Comparison of ENCODE assay signal across 7 mouse cellular contexts in the genomic region with DNA sequence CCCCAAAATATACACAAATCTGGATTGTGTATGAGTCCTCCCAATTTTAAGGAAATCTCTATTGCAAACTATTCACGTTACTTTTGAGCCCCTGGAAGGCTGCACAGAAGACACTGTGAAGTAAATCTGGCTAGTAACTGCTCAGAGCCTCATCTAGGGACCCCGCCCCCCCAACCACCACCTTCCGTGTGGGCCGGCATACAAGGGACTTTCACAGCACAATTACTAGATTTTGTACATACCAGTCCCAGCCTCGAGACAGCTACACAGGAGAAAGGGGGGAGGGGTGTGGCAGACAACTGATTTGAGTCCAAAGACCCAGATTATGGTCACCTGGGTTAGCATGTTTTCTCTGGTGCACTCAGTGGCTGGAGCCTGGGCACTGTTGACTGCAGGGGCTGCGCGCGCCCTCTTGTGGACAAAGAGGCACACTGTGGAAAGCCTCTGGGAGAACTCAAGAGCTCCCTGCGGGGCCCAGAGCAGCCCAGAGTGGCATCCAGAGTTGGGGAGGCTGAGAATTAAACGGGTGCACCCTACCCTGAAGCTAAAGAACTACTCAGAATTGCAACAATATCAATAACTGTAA. TPM values are rescaled to one million over a fixed set of nuclear protein-coding genes. Genes with fewer than 3 reads are reported as not detected.
A peak's percentile ranks its signal among the peaks of the same experiment; 100 is the strongest.
DNase-seq lines count a peak whose midpoint lies in the region; ATAC-seq and TF ChIP-seq lines count a peak whose summit lies in the region.

No protein-coding gene starts in this region.

- no peaks in the 10 kb centered on the region for H3K27me3 ChIP-seq in intestine, embryonic 14.5 days (replicated peaks; ENCODE audit: control insufficient read depth, insufficient read depth, low read length)
- H3K27me3 ChIP-seq in midbrain, embryonic 14.5 days (ENCODE audit: control insufficient read depth, insufficient read depth, low read length): no peaks in the 10 kb centered on the region
- H3K27me3 ChIP-seq in spleen, adult 2 months (ENCODE audit: control insufficient read depth, insufficient read depth, low read length): no peaks in the 10 kb centered on the region; the same call in 1 of the 2 replicates

- DNase-seq in adrenal gland, adult 2 months: peak; percentile 64
- DNase-seq in gastrocnemius, adult 2 months: peak; percentile 82
- peak; percentile 89 for DNase-seq in intestine, embryonic 14.5 days (ENCODE audit: low spot score)
- peak; percentile 60 to 66 for DNase-seq in left cerebral cortex, postnatal 36 days (ENCODE audit: low spot score in 2 of 2)
- DNase-seq in midbrain, embryonic 14.5 days: peak; percentile 88
- DNase-seq in spleen, adult 2 months (ENCODE audit: low read depth in 1 of 2, low spot score in 2 of 2): peak in 1 of 2 experiments; percentile 39

- H3K27ac ChIP-seq in gastrocnemius, adult 2 months: no peak overlapping the region
- H3K27ac ChIP-seq in intestine, embryonic 14.5 days (ENCODE audit: low read depth): no peak overlapping the region
- H3K27ac ChIP-seq in midbrain, embryonic 14.5 days (replicated peaks; ENCODE audit: low read depth, low read length): no peak overlapping the region
- no peak overlapping the region for H3K27ac ChIP-seq in spleen, adult 2 months (ENCODE audit: insufficient read depth, low read length)

- no peaks in the 10 kb centered on the region for H3K4me1 ChIP-seq in intestine, embryonic 14.5 days (replicated peaks; ENCODE audit: control insufficient read depth, insufficient read depth, low read length)
- H3K4me1 ChIP-seq in midbrain, embryonic 14.5 days (ENCODE audit: control insufficient read depth, insufficient read depth, low read length): no peaks in the 10 kb centered on the region
- H3K4me1 ChIP-seq in spleen, adult 2 months (ENCODE audit: control insufficient read depth, insufficient read depth, insufficient read length): no peaks in the 10 kb centered on the region

- peak; percentile 89 for ATAC-seq in common myeloid progenitor, adult 5-6 weeks (replicated peaks; ENCODE audit: low read depth, poor library complexity, severe bottlenecking)
- ATAC-seq in intestine, embryonic 14.5 days (replicated peaks; ENCODE audit: low FRiP score, low TSS enrichment, low read depth): peak; percentile 69
- peak; percentile 71; the same call in 1 of the 2 replicates for ATAC-seq in midbrain, embryonic 14.5 days (ENCODE audit: low FRiP score, low TSS enrichment)

- no peaks in the 10 kb centered on the region for H3K9me3 ChIP-seq in intestine, embryonic 14.5 days (ENCODE audit: control insufficient read depth, low read length)
- no peaks in the 10 kb centered on the region for H3K9me3 ChIP-seq in midbrain, embryonic 14.5 days (ENCODE audit: control insufficient read depth, low read length)

- 28% methylated on average over 10 of the region's 10 CpGs for WGBS in intestine, embryonic 14.5 days
- 30% methylated on average over 10 of the region's 10 CpGs for WGBS in midbrain, embryonic 14.5 days
- WGBS in spleen, adult 2 months: 33% methylated on average over 10 of the region's 10 CpGs

- no peak for TF ChIP-seq POLR2A in spleen, adult 2 months (IDR thresholded peaks at IDR 0.05; ENCODE audit: low read depth, low read length)

- intact Hi-C loops in gastrocnemius, adult 2 months (cut with DNase I): loop anchor here (1.0 kb wide), 1 partner anchor 390 kb away; no protein-coding TSS in a partner anchor
- intact Hi-C loops in left cerebral cortex, postnatal 36 days (cut with DNase I): loop anchor here (5.0 kb wide), 1 partner anchor 391 kb away; no protein-coding TSS in a partner anchor

- peak; percentile 93 for TF ChIP-seq CTCF in gastrocnemius, adult 2 months (IDR thresholded peaks at IDR 0.05)
- peak; percentile 72; the same call in 1 of the 2 replicates for TF ChIP-seq CTCF in spleen, adult 2 months (IDR thresholded peaks at IDR 0.05; ENCODE audit: extremely low read depth, insufficient read depth, insufficient read length, insufficient replicate concordance)

- H3K9ac ChIP-seq in intestine, embryonic 14.5 days (ENCODE audit: low read length): no peak overlapping the region
- no peak overlapping the region for H3K9ac ChIP-seq in midbrain, embryonic 14.5 days (replicated peaks; ENCODE audit: low read length)

- no peak overlapping the region for H3K4me2 ChIP-seq in intestine, embryonic 14.5 days (ENCODE audit: low read length)
- H3K4me2 ChIP-seq in midbrain, embryonic 14.5 days (ENCODE audit: low read length): no peak overlapping the region

- H3K4me3 ChIP-seq in gastrocnemius, adult 2 months: no peak overlapping the region
- H3K4me3 ChIP-seq in intestine, embryonic 14.5 days (ENCODE audit: low read depth, low read length): no peak overlapping the region
- H3K4me3 ChIP-seq in midbrain, embryonic 14.5 days (replicated peaks; ENCODE audit: low read depth, low read length): no peak overlapping the region
- no peak overlapping the region for H3K4me3 ChIP-seq in spleen, adult 2 months (ENCODE audit: extremely low read depth, insufficient read depth, insufficient read length)

- H3K36me3 ChIP-seq in intestine, embryonic 14.5 days (ENCODE audit: control insufficient read depth, insufficient read depth, low read length): no peaks in the 10 kb centered on the region
- H3K36me3 ChIP-seq in midbrain, embryonic 14.5 days (ENCODE audit: control insufficient read depth, insufficient read depth, low read length): no peaks in the 10 kb centered on the region
- H3K36me3 ChIP-seq in spleen, adult 2 months (ENCODE audit: control insufficient read depth, insufficient read depth, low read length): no peaks in the 10 kb centered on the region

RNA-seq across cellular contexts. Expression of a gene that starts 33.8 kb away (rescaled TPM):
- 10 to 100 TPM; 53.6 to 63.5 TPM for total RNA-seq in adrenal gland, adult 2 months (2021)
- 29.4 and 125 TPM in 2 replicates for polyA plus RNA-seq in adrenal gland, adult 2 months (2012; rRNA removed)
- 20.0 and 29.7 TPM in 2 replicates for total RNA-seq in common myeloid progenitor, adult 5-6 weeks (2017)
- total RNA-seq in gastrocnemius, adult 2 months (2021): 100 to 1,000 TPM; 137 to 158 TPM
- polyA plus RNA-seq in intestine, embryonic 14.5 days (2014; fragmentation: Nextera tagmentation; extraction: Ambion mirVana): 89.5 and 92.7 TPM in 2 replicates
- 100 to 1,000 TPM in 1 of 2 experiments, 10 to 100 TPM in 1; 97.5 to 110 TPM for total RNA-seq in left cerebral cortex, postnatal 36 days (2021)
- polyA plus RNA-seq in midbrain, embryonic 14.5 days (2014; fragmentation: Nextera tagmentation; extraction: Ambion mirVana): 164 and 168 TPM in 2 replicates
- 12.4 and 16.4 TPM in 2 replicates for polyA plus RNA-seq in spleen, adult 2 months (2012; rRNA removed)
